Mouse (Mus musculus) ovary, postnatal 14 days (tissue): ENCODE data around the gene Oas1d.
"Not testable (repeated sequence)": the region's sequence is repeated elsewhere in the genome, so short reads cannot be mapped to it uniquely, and the experiment has no call there.

Experiments
- DNase-seq: peaks from one replicate; pipeline ENCODE4 v3.0.0; 2022; ENCODE audit warnings: low spot score

Oas1d gene

DNA sequence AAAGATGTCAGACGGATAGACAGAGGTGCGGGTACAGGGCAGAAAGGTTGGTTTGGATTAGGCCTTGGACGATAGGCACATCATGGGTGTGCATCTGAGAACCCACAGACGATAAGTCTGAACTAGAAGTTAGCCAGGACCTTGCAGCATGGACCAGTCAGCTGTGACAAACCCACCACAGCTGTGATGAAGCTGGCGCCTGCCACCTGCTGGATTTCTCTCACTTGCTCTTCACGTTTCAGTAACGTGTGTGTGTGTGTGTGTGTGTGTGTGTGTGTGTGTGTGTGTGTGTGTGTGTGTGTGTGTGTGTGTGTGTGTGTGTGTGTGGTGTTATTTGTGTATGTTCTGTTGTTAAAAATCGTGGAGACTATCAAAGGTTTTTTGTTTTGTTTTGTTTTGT, at the start of gene Oas1d:
TSS of gene Oas1d (plus strand) at position 333 of the 400 bp plus-strand sequence.
- DNase-seq: not testable (repeated sequence)

DNA sequence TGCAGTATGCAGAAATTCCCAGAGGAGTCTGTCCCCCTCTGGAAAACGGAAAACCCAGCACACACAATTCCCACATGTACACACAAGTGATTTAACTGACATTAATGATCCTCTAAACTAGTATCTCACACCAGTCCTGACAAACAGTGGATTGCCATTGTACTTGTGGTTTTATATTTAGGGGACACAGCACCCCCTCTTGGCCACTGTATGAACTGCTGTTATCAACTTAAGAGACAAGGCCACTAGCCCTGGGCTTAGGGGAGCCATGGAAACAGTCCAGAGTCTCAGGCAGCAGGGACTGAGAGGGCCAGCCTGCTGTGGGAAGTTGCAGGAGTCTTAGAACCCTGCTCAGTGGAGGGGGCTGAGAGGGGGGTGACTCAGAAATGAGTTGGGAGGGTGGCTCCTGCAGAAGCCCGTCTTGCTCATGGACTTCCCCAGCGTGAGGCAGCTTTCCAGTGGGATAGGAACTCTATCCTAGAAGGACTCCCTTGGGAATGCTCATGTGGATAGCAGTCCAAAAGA, 48.9 kb upstream of the Oas1d start:
- DNase-seq: no peak

DNA sequence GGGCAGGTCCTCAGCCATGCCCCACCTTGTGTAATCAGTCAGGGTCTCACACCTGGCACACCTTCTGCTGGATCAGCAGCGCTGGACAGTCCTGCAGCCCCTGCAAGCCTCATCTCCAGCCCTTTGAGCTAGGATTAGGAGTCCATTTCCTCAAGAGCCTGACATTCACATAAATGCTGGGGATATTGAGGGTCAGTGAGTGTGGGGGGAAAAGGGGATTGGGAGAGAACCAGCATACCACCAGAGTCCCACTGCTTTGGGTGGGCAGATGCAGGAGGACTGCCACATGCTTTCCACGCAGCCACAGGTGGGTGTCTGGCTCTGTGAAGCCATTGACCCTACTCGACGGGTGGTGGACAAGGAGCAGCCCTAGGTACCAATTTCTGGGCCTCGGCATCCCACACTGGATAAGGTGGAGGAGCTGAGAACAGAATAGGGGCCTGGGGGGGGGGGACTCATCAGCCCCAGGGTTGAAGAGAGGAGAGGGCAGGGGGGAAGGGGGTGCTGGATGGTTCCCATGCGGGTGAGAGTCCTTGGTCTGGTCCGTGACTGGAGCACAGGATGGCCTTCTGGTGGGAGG, 44.8 kb upstream of the Oas1d start:
- no peak for DNase-seq

DNA sequence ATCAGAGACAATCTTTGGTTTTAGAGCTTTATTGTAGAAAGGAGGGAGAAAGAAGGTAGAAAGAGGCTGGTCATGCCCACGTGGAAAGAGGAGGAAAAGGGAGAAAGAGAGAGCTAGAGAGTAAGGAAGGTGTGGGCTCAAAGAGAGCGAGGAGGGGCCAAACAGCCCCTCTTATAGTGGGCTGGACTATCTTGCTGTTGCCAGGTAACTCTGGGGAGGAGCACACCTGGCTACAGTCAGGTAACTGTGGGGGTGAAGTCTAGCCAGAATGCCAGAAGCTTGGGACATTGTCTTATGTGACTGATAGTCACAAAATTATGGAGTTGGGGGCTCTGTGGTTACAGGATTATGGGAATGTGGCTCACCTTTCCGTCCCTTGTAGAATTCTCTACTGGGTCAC, 44.3 kb upstream of the Oas1d start:
- no peak for DNase-seq

DNA sequence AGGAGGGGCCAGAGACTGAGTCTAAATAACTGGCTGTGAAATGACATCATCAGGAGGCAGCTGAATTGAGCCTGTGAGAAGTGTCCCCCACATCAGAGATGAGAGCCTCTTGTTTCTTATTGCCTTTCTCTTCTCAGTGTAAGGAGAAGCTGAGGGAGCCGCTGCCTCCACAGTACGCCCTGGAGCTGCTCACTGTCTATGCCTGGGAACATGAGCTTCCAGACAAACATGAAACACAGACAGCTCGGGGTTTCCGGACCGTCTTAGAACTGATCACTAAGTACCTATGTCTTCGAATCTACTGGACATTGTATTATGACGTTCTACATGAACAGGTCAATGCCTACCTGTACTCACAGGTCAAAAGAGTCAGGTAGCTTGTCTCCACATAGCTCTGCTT, 43.6 kb upstream of the Oas1d start:
- DNase-seq: no peak

DNA sequence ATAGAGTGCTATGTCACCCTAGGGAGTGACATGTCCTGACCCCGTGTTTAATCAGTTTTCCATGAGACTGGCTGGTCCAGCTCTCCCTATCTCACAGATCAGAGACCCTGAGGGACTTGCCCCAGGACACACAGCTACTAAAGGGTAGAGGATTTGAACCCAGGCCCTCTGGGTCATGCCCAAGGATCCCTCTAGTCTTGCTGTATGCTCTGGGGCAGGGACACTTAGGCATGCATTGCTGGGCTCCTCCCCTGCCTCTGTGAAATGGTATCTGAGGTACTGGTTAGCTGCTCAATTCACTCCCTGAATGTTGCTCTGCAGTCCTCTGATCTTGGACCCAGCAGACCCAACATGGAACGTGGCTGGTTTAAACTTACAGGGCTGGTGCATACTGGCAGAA, 42.9 kb upstream of the Oas1d start:
- DNase-seq: no peak

DNA sequence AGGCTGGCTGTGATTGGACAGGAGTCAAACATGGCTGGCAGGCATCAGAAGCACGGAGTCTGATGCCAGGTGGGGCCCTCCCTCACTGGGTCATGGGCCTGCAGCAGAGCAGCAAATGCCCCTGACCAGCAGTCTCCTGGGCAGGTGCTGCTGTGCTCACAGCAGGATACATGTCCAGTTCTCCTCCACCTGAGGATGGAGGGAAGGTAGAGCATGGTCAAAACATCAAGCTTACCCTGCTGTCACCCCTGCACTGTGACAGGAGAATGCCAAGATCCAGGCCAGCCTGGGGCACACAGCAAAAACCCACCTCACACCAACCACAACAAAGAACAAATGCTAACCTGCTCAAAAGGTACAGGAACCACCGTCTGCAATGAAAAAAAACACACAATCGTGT, 37.5 kb upstream of the Oas1d start:
- DNase-seq: not testable (repeated sequence)

DNA sequence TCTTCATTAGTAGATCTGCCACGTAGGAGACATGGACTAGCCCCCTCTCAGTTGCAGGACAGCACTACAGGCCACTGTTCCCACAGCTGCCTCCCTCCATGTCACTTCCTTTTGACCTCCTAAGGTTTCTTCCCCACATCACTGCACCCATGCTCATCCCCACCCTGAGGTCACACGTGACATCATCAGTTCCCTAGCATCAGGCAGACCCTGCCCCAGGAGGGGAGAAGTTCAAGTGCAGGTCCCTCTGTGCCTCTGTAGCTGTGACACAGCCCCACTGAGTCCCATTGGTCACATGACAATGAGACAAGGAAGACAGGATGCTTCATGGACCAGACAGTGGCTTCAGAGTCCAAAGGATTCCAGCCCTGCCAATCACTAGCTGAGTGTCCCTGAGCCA, 36.9 kb upstream of the Oas1d start:
- DNase-seq: not testable (repeated sequence)

DNA sequence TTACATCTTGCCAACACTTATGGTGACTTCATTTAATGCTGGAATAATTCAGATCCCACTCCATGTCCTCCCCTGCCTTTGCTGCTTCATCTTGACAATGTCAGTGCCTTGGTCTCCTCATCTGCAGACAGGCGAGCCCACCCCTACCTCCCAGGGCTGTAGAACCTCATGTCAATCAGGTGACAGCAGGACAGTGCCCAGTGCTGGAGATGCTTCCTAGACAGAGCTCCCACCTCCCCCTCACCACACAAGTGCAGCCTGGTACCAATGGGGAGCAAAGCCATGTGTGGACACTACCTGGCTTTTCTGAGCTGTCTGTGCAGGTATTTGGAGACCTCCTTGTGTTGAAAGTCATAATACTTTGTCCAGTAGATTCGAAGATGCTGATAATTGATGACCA, 35.5 kb upstream of the Oas1d start:
- DNase-seq: not testable (repeated sequence)

DNA sequence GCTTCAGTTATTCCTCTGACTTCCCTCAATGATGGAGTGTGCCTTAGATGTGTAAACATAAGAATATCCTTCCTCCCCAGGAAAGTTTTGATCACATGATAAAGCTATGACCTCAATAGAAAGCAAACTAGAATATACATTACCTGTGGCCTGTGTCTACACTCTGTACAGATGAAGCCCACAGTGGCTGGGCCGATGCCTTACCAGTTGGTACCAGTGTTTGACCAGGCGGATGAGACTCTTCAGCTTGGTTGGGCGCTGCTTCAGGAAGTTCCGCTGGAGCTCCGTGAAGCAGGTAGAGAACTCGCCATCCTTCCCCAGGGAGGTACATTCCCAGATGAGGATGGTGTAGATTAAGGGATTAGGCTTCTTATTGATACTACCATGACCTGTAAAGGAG, 32.7 kb upstream of the Oas1d start:
- DNase-seq: not testable (repeated sequence)

DNA sequence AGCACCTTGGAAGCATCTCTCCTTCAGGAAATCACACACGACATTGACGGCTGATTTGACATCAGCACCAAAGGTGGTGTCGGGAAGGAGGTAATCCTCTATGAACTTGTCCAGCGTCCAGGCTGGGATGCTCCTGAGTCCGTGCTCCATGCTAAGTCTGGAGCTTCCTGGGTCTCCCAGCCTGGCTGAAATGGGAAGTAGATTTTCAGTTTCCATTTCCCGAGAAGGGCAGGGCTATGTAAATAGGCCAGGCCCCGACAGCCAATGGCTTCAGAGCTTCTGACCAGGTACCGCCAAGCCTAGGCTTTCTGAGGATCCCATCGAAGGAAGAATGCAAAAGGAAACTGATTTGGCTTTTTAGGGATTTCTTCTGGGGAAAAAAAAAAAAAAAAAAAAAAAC, 26.9 kb upstream of the Oas1d start, which contains the start of gene Oas1g:
TSS of gene Oas1g (minus strand) at position 201 of the 400 bp plus-strand sequence.
- DNase-seq: not testable (repeated sequence)

DNA sequence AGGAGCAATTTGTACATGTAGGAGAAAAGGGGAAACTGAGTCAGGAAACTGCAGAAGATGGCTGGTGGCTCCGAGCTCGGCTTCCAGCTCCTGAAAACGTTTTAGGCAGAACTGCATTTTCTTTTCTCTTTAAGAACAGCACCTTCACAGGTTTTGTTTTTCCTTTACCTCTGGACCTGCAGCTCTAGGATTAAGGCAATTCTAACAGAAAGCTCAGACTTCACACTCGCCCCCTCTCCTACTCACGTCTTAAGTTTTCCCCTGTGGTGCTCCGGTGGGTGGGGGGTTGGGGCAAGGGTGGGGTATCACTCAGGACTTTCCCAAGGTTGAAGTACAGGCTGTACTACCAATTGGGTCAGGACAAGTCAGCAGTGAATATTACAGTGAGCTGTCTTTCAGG, 26.5 kb upstream of the Oas1d start:
- DNase-seq: no peak

DNA sequence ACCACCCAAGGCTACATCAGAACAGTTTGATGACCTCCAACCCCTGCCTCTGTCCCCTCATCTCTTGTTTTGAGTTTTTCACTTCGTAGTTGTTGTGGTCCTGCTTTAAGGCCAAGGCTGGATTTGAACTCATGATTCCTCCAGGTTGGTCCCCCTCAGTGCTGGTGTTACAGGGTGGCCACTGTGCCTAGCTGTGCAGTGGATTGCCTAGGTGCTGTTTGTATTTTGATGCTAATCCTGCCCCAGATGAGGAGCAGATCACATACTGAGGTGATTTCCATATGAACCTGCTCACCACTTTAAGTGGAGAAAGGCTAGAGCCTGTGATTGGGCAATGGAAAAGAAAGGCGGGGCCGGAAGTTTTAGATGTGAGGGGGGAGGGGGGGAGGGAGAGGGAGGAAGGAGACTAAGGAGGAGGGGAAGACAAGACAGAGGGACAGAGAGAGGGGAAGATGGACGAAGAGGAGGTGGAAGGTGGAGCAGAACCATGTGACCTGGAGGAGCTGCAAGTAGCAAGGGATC, 26.0 kb upstream of the Oas1d start:
- not testable (repeated sequence) for DNase-seq

DNA sequence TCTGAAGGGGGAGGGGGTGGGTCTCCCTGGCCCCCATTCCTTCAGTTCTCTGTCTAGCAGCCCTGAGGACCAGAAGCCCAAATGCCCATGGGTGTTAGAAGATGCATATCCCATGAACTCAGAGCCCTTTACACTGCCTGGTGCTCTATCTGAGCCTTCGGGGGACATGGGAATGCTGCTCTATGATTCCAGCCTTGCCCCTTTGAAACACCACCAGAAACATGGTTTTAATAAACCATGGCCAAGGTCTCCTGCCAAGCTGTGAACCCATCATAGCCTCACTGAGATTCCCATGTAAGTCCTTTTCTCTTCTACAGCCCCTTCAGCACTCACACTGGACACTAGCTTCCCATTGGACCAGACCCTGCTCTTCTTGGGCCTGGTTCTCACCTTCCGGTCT, 24.3 kb upstream of the Oas1d start:
- DNase-seq: no peak

DNA sequence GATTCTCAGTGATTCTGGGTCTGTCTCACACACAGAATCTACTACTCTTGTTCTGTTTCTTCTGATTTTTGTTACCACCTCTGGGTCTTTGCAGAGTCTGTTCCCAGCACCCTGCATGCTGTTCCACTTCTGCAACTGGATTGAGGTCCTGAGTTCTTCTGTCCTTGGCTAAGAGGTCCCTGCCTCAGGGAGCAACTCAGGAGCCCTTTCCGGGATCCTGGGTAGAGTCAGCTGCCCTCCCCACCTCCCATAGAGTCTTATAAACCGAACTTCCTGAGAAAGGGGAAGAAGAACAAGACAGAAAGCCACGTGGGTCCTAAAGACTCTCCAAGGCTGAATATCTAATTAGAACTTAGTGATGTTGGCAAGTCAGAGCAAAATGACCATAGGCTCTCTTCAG, 23.3 kb upstream of the Oas1d start:
- DNase-seq: no peak

DNA sequence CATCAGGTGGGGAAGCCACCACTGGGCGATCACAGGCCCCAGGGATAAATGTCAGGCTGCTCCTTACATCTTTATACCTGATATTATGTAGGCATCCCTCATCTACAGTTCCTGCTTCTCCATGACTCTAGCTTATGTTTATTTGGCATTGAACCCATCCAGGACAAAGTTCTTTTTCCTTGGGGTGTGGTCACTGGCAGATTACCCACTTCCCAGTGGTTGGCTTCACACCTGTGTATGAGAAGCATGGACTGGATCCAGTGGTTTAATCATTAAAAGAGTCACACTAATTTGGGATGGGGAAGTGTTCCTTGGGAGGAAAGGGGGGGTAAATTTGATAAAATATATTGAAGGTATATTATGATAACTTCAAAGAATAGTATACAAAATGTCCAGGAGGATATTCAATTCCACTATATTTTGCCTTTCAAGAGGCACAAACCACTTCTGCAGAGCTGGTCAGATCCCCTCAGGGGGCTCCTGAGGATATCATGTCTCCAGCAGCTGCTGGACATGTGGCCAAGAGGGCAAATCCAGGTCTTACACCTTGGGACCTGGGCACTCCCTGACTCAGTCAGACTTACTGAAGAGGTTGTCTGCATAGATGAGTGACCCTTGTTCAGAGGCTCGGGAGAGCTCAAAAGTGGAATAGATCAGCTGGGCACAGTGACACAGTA, 22.6 kb upstream of the Oas1d start:
- not testable (repeated sequence) for DNase-seq

DNA sequence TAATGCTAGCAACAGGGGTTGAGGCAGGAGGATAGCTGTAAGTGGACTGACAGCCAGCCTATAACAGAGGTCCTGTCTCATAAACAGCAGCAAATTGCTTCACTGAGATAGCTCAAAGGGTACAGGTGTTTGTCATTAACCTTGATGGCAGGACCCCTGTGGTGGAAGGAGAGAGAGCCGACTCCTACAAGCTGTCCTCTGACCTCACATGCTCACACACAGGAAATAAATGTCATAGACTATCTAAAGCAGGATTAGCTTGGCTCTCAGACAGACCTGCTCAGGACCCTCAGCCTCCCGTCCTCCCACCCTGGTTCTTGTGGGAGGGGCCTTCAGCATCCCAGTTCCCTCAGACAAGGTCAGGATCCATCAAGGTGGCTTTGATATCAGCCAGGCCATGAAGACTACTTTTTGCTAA, 22.1 kb upstream of the Oas1d start:
- DNase-seq: no peak

DNA sequence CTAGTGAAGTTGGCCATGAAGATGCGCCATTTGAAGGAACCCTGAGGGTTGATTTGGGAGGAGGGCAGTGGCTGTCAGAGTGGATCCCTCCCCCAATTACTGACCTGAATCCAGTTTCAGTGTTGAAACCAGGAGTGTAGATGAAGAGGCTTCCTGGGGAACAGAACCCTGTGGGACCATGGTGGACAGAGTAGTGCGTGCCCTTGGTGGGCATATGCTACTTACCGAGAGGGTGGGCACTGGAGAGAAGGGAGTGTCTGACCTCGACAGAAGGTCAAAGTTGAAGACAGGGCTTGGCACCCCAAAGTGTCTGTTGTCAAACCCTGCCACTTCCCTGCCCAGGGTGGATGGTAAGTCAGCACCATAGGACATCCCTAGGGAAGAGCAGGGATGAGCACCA, 20.5 kb upstream of the Oas1d start:
- not testable (repeated sequence) for DNase-seq

DNA sequence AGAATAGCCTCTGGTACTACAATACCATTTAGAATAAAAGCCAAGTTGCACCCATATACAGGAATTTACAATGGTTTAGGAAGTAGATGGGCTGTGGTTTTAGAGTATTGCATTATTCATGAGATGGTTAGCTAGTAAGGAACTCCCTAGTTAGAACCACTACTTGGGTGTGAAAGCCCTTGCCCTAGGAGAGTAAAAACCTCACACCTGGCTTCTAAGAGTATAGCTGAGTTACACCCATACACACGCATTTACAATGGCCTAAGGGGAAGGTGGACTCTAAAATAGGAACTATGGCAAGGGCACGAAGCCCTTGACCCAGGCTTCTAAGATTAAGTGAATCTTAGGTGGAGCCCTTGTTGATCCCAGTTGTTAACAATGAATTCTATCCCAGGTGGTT, 19.6 kb upstream of the Oas1d start:
- DNase-seq: not testable (repeated sequence)

DNA sequence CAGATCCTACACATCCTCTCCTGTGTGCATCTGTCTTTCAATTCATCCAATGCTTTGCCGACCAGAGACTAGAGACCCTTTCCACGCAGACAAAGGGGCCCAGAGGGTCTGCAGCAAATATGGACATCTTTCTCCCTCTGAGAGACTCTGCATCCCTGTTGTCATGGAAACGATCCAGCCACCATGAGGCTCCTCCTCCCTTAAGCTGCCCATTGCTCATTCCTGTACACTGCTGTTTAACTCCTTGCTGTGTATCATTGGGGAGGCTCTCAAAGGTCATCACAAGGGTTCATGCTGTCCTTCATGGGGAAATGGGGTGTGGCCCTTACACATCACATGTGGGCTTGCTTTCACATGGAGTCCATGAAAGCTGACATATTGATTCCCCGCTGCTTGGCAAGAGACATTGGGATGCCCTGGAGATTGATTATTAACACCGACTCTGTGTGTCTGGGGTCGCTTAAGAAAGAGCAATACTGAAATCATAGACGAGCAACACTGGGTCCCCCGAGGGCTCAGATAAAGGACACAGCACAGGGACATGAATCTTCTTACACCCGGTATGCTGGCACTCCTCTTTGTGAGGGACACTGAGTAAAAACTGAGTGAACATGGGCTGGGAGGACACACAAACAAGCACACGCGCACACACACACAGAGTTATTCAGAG, 19.0 kb upstream of the Oas1d start:
- DNase-seq: no peak

DNA sequence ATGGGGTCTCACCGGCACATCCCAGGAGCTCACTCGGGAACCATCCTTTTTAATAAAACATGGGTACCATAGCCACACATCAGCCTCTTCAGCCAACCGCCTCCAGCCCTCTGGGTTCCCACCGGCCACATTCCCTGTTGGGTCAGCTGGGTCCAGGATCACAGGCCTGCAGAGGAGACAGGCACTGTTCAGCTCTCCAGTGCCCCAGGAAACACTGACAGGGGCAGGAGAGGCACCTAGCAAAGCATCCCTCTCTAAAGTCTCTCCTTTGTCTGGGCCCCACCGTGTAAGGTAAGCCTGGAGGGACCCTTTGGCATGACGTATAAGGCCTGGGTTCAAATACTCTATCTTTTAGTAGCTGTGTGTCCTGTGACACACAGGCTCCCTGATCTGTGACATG, 16.0 kb upstream of the Oas1d start:
- DNase-seq: no peak

DNA sequence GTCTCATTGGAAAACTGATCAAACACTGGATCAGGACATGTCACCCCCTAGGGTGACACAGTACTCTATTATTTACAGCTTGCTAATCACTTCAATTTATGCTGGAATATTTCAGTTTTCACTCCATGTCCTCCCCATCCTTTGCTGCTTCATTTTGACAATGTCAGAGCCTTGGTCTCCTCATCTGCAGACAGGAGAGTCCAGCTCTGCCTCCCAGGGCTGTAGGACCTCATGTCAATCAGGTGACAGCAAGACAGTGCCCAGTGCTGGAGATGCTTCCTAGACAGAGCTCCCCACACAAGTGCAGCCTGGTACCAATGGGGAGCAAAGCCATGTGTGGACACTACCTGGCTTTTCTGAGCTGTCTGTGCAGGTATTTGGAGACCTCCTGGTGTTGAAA, 15.6 kb upstream of the Oas1d start:
- no peak for DNase-seq

DNA sequence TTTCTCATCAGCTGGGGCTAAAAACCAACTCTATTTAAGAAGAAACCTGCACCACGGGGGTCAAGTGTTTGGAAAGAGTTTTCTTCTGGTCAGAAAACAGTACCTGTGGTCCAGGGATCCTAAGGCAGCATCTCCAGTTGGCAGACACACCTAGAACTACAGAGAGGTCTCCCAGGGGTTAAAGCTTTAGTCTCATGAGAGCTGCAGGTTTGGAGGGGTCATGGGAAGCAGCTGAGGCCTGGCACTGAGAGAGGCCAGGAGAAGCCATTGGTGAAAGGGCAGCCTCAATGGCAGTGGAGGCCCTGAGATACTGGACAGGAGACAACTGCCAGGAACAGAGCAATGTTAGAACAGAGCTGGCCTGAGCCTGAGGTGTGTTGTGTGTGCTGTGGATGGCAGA, 13.7 kb upstream of the Oas1d start:
- DNase-seq: no peak
